Mouse (Mus musculus) hindbrain, embryonic 14.5 days (tissue): ENCODE results near the gene Csrp3. TPM values are rescaled to one million over a fixed set of nuclear protein-coding genes. Genes with fewer than 3 reads are reported as not detected.

Experiments used
- ATAC-seq: fragments of 200-750 bp; cut with Nextera tagmentation; 2 replicates; pipeline ENCODE4 v1.8.0; 2017; ENCODE audit warnings: moderate number of reproducible peaks, mild to moderate bottlenecking, moderate TSS enrichment, moderate library complexity; ENCODE audit not compliant: low FRiP score
- DNase-seq: peaks from one replicate; pipeline ENCODE4 v3.0.0-alpha.2; 2015; ENCODE audit warnings: low spot score
- H3K27ac ChIP-seq: fragments of 300-500 bp; sonication (generic); 2 replicates; pipeline ENCODE4 v1.5.1; 2014; ENCODE audit warnings: mild to moderate bottlenecking, moderate library complexity
- H3K27me3 ChIP-seq: fragments of 300-500 bp; sonication (generic); 2 replicates; pipeline ENCODE4 v1.6.1; 2014; ENCODE audit warnings: mild to moderate bottlenecking, low read length, mixed read lengths; ENCODE audit not compliant: control insufficient read depth, insufficient read depth
- H3K36me3 ChIP-seq: fragments of 300-500 bp; sonication (generic); replicated peaks from 2 replicates; pipeline ENCODE4 v1.6.1; 2014; ENCODE audit not compliant: control insufficient read depth, insufficient read depth
- H3K4me1 ChIP-seq: fragments of 300-500 bp; sonication (generic); replicated peaks from 2 replicates; pipeline ENCODE4 v1.6.1; 2014; ENCODE audit warnings: antibody characterized with exemption, low read length, mixed read lengths; ENCODE audit not compliant: control insufficient read depth, insufficient read depth
- H3K4me2 ChIP-seq: fragments of 300-500 bp; sonication (generic); replicated peaks from 2 replicates; pipeline ENCODE4 v1.6.1; 2014; ENCODE audit warnings: mild to moderate bottlenecking, moderate library complexity
- H3K4me3 ChIP-seq: fragments of 300-500 bp; sonication (generic); replicated peaks from 2 replicates; pipeline ENCODE4 v1.5.1; 2014; ENCODE audit warnings: mild to moderate bottlenecking, low read length
- H3K9ac ChIP-seq: fragments of 300-500 bp; sonication (generic); 2 replicates; pipeline ENCODE4 v1.6.1; 2014
- H3K9me3 ChIP-seq: fragments of 300-500 bp; sonication (generic); 2 replicates; pipeline ENCODE4 v1.6.1; 2016; ENCODE audit warnings: low read length; ENCODE audit not compliant: control insufficient read depth
- WGBS: fragments of 180-500 bp; shearing (Covaris S2); extraction: QIAGEN DNeasy Blood & Tissue Kit; methylation state at CpG from one replicate; pipeline ENCODE4 v1.1.7; 2014; 5-methylcytosine and 5-hydroxymethylcytosine counted together
- polyA plus RNA-seq: library from polyadenylated mRNA; unstranded; fragments of >200 nt; fragmentation: Nextera tagmentation; extraction: Ambion mirVana; gene quantifications from 2 replicates; pipeline ENCODE4 v1.2.1, GENCODE M21; 2014

Gene Csrp3
- polyA plus RNA-seq, 1 experiment from 2014 or later = not detected

- no peak overlapping the region for H3K4me2 ChIP-seq
- peaks cover 79% of the 10 kb centered on the region for H3K27me3 ChIP-seq
- no peak overlapping the region for H3K27ac ChIP-seq
- H3K4me1 ChIP-seq = no peaks in the 10 kb centered on the region
- WGBS = 76% methylated on average over 4 of the region's 4 CpGs
- no peak overlapping the region for H3K4me3 ChIP-seq
- DNase-seq (no peak), ATAC-seq (no peak)
- no peak overlapping the region for H3K9ac ChIP-seq
- H3K36me3 ChIP-seq = no peaks in the 10 kb centered on the region
- H3K9me3 ChIP-seq = no peaks in the 10 kb centered on the region
These were observed 6.3 kb downstream of the Csrp3 start for GRCm38 (mm10) chr7:48841538-48841937.

- DNase-seq (no peak), ATAC-seq (no peak)
- Histone ChIP-seq H3K4me2 (no peak overlapping the region), H3K36me3 (no peaks in the 10 kb centered on the region), H3K4me1 (peaks cover 1% of the 10 kb centered on the region; the same call in 1 of the 2 replicates), H3K9ac (no peak overlapping the region), H3K27me3 (peaks cover 83% of the 10 kb centered on the region), H3K9me3 (no peaks in the 10 kb centered on the region), H3K27ac (no peak overlapping the region), H3K4me3 (no peak overlapping the region)
- 85% methylated on average over 2 of the region's 2 CpGs for WGBS
These were observed 7.3 kb downstream of the Csrp3 start for GRCm38 (mm10) chr7:48840545-48840944.

GRCm38 (mm10) chr7:48838434-48838833 is 9.4 kb downstream of the Csrp3 start:
- H3K27me3 ChIP-seq = peaks cover 70% of the 10 kb centered on the region
- H3K9me3 ChIP-seq = no peaks in the 10 kb centered on the region
- no peak overlapping the region for H3K9ac ChIP-seq
- no peak overlapping the region for H3K4me2 ChIP-seq
- ATAC-seq (no peak), DNase-seq (no peak)
- WGBS = 55% methylated on average over 2 of the region's 2 CpGs
- no peaks in the 10 kb centered on the region for H3K36me3 ChIP-seq
- H3K4me3 ChIP-seq = no peak overlapping the region
- peaks cover 13% of the 10 kb centered on the region for H3K4me1 ChIP-seq
- H3K27ac ChIP-seq = no peak overlapping the region

GRCm38 (mm10) chr7:48836949-48837348 is 10.9 kb downstream of the Csrp3 start:
- no peak for DNase-seq
- peaks cover 74% of the 10 kb centered on the region for H3K27me3 ChIP-seq
- H3K36me3 ChIP-seq = no peaks in the 10 kb centered on the region
- no peak overlapping the region for H3K9ac ChIP-seq
- 84% methylated on average over 6 of the region's 6 CpGs for WGBS
- H3K4me3 ChIP-seq = no peak overlapping the region
- H3K27ac ChIP-seq = no peak overlapping the region
- no peak overlapping the region for H3K4me2 ChIP-seq
- no peaks in the 10 kb centered on the region for H3K9me3 ChIP-seq
- peaks cover 13% of the 10 kb centered on the region for H3K4me1 ChIP-seq
- ATAC-seq = no peak

- ATAC-seq (no peak), DNase-seq (no peak)
- peaks cover 13% of the 10 kb centered on the region for H3K4me1 ChIP-seq
- no peaks in the 10 kb centered on the region for H3K9me3 ChIP-seq
- H3K4me2 ChIP-seq = no peak overlapping the region
- no peak overlapping the region for H3K4me3 ChIP-seq
- H3K27me3 ChIP-seq = peaks cover 80% of the 10 kb centered on the region
- 29% methylated on average over 12 of the region's 12 CpGs for WGBS
- 0 out of 2 replicates have a peak overlapping the region, but pooled peaks have one; percentile 47 for H3K27ac ChIP-seq
- H3K9ac ChIP-seq = no peak overlapping the region
- H3K36me3 ChIP-seq = no peaks in the 10 kb centered on the region
These were observed 12.7 kb downstream of the Csrp3 start for GRCm38 (mm10) chr7:48834989-48835626.

GRCm38 (mm10) chr7:48834371-48834970 is 13.4 kb downstream of the Csrp3 start:
- H3K36me3 ChIP-seq = no peaks in the 10 kb centered on the region
- WGBS = 27% methylated on average over 4 of the region's 4 CpGs
- ATAC-seq = peak; percentile 28; the same call in 1 of the 2 replicates
- no peak for DNase-seq
- no peak overlapping the region for H3K9ac ChIP-seq
- no peak overlapping the region for H3K4me2 ChIP-seq
- H3K27me3 ChIP-seq = peaks cover 75% of the 10 kb centered on the region
- peaks cover 13% of the 10 kb centered on the region for H3K4me1 ChIP-seq
- peak overlapping the region; percentile 47; the same call in 1 of the 2 replicates for H3K27ac ChIP-seq
- H3K9me3 ChIP-seq = no peaks in the 10 kb centered on the region
- no peak overlapping the region for H3K4me3 ChIP-seq

- Histone ChIP-seq H3K4me3 (no peak overlapping the region), H3K4me2 (no peak overlapping the region), H3K27ac (no peak overlapping the region), H3K4me1 (peaks cover 13% of the 10 kb centered on the region), H3K36me3 (peaks cover 6% of the 10 kb centered on the region), H3K9me3 (no peaks in the 10 kb centered on the region), H3K27me3 (peaks cover 64% of the 10 kb centered on the region), H3K9ac (no peak overlapping the region)
- WGBS = 91% methylated on average over 1 of the region's 1 CpGs
- DNase-seq (no peak), ATAC-seq (no peak)
These were observed 15.1 kb downstream of the Csrp3 start for GRCm38 (mm10) chr7:48832735-48833134.

GRCm38 (mm10) chr7:48830395-48830794 is 17.4 kb downstream of the Csrp3 start:
- Histone ChIP-seq H3K4me1 (peaks cover 10% of the 10 kb centered on the region), H3K4me2 (no peak overlapping the region), H3K36me3 (peaks cover 27% of the 10 kb centered on the region), H3K9ac (no peak overlapping the region), H3K27ac (no peak overlapping the region), H3K27me3 (peaks cover 46% of the 10 kb centered on the region), H3K9me3 (no peaks in the 10 kb centered on the region), H3K4me3 (no peak overlapping the region)
- ATAC-seq = no peak
- DNase-seq = no peak
- WGBS = 78% methylated on average over 2 of the region's 2 CpGs

- no peak for ATAC-seq
- H3K27ac ChIP-seq = no peak overlapping the region
- no peak for DNase-seq
- H3K36me3 ChIP-seq = peaks cover 38% of the 10 kb centered on the region
- no peaks in the 10 kb centered on the region for H3K9me3 ChIP-seq
- peaks cover 46% of the 10 kb centered on the region for H3K27me3 ChIP-seq
- H3K4me1 ChIP-seq = no peaks in the 10 kb centered on the region
- no peak overlapping the region for H3K4me2 ChIP-seq
- no peak overlapping the region for H3K4me3 ChIP-seq
- 87% methylated on average over 5 of the region's 5 CpGs for whole genome bisulfite sequencing
- no peak overlapping the region for H3K9ac ChIP-seq
These were observed 18.5 kb downstream of the Csrp3 start for GRCm38 (mm10) chr7:48829177-48829910.
